Mouse (Mus musculus) neural tube, embryonic 12.5 days (tissue): ENCODE measurements at regions not wholly inside any gene's neighbourhood (a gene's known extent, or its start where the extent isn't known, plus 50 kb on each side); places are given as distances from the start of the nearest gene placed in this dataset.

Experiments used
- ATAC-seq: fragments of 200-750 bp; cut with Nextera tagmentation; 2 replicates; pipeline ENCODE4 v1.8.0; 2017; ENCODE audit warnings: low read depth, mild to moderate bottlenecking, moderate TSS enrichment, moderate library complexity; ENCODE audit not compliant: low FRiP score
- H3K27ac ChIP-seq: fragments of 300-500 bp; sonication (generic); 2 replicates; pipeline ENCODE4 v1.5.1; 2016
- H3K27me3 ChIP-seq: fragments of 300-500 bp; sonication (generic); replicated peaks from 2 replicates; pipeline ENCODE4 v1.6.1; 2016; ENCODE audit warnings: mild to moderate bottlenecking
- H3K36me3 ChIP-seq: fragments of 300-500 bp; sonication (generic); 2 replicates; pipeline ENCODE4 v1.6.1; 2016; ENCODE audit warnings: mild to moderate bottlenecking
- H3K4me1 ChIP-seq: fragments of 300-500 bp; sonication (generic); 2 replicates; pipeline ENCODE4 v1.6.1; 2016
- H3K4me2 ChIP-seq: fragments of 300-500 bp; sonication (generic); replicated peaks from 2 replicates; pipeline ENCODE4 v1.6.1; 2016; ENCODE audit warnings: mild to moderate bottlenecking
- H3K4me3 ChIP-seq: fragments of 300-500 bp; sonication (generic); 2 replicates; pipeline ENCODE4 v1.5.1; 2016
- H3K9ac ChIP-seq: fragments of 300-500 bp; sonication (generic); 2 replicates; pipeline ENCODE4 v1.6.1; 2016; ENCODE audit warnings: mild to moderate bottlenecking
- H3K9me3 ChIP-seq: fragments of 300-500 bp; sonication (generic); 2 replicates; pipeline ENCODE4 v1.6.1; 2016; ENCODE audit warnings: mild to moderate bottlenecking
- WGBS: fragments of 180-500 bp; shearing (Covaris S2); methylation state at CpG from one replicate; pipeline ENCODE4 v1.1.7; 2016; 5-methylcytosine and 5-hydroxymethylcytosine counted together

DNA sequence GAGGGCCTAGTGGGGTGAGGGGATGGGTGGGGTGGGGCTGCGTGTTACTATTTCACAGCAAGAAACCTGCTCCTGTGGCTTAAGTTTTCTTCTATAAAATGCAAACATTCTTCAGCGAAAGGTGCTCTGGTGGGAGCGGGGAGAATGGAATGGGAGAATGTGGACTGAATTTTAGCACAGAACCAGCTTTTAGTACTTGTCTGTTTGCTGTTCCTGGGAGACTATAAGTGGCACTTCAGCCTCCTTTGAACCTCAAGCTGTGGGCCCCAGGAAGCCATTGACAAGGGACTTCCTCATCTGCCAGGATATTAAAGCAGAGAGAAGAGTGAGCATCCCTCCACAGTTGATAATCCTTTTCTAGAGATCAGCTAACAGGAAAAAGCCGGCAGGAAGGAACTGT lies 580.2 kb downstream of the Zfp706 start:
- whole genome bisulfite sequencing: 71% methylated on average over 4 of the region's 4 CpGs
- H3K4me3 ChIP-seq: no peak overlapping the region
- no peaks in the 10 kb centered on the region for H3K4me1 ChIP-seq
- H3K27ac ChIP-seq: no peak overlapping the region
- H3K9me3 ChIP-seq: no peaks in the 10 kb centered on the region
- H3K9ac ChIP-seq: no peak overlapping the region
- no peaks in the 10 kb centered on the region for H3K36me3 ChIP-seq
- no peaks in the 10 kb centered on the region for H3K27me3 ChIP-seq
- H3K4me2 ChIP-seq: no peak overlapping the region
- no peak for ATAC-seq

DNA sequence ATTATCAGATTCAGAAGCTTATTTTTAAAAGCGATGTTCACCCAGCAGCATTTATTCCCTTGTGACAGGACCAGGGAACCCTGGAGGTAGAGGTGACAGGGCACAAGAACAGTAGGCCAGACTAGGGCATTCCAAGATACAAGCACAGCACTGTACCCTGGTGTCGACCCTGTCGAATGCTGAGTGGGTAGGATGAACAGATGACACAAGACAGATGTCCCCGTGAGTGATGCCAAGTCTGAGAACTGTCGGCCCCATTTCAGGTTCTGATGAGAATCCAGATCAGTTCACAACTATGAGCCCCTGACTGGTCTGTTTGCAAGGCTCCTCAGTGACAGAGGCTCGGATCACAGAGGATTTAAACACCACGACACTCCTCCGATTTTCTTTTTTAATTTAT lies 581.7 kb downstream of the Zfp706 start:
- WGBS: 87% methylated on average over 8 of the region's 8 CpGs
- no peaks in the 10 kb centered on the region for H3K36me3 ChIP-seq
- no peaks in the 10 kb centered on the region for H3K4me1 ChIP-seq
- ATAC-seq: no peak
- no peak overlapping the region for H3K27ac ChIP-seq
- no peak overlapping the region for H3K4me2 ChIP-seq
- no peaks in the 10 kb centered on the region for H3K9me3 ChIP-seq
- no peak overlapping the region for H3K4me3 ChIP-seq
- no peaks in the 10 kb centered on the region for H3K27me3 ChIP-seq
- H3K9ac ChIP-seq: no peak overlapping the region

DNA sequence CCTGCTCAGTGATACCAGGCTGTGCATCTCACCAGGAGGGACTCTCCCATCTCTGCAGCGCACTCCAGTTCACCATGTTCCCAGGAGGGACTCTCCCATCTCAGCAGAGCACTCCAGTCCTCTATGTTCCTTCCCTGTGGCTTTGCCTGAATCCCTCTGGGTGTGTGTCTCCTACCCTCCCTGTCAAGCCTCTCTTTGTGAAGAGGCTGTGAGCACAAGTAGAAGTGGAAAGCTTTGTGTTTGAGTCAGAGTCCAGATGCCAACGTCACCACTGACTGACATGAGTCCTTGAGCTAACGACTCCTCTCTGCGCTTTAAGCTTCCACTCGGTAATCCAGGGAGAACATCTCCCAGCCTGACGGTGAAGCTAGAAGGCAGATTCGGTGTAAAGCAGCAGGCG lies 583.5 kb downstream of the Zfp706 start:
- Histone ChIP-seq H3K27me3 (no peaks in the 10 kb centered on the region), H3K4me3 (no peak overlapping the region), H3K9ac (no peak overlapping the region), H3K4me1 (no peaks in the 10 kb centered on the region), H3K27ac (no peak overlapping the region), H3K36me3 (no peaks in the 10 kb centered on the region), H3K4me2 (no peak overlapping the region), H3K9me3 (no peaks in the 10 kb centered on the region)
- ATAC-seq: no peak
- 89% methylated on average over 8 of the region's 8 CpGs for WGBS

DNA sequence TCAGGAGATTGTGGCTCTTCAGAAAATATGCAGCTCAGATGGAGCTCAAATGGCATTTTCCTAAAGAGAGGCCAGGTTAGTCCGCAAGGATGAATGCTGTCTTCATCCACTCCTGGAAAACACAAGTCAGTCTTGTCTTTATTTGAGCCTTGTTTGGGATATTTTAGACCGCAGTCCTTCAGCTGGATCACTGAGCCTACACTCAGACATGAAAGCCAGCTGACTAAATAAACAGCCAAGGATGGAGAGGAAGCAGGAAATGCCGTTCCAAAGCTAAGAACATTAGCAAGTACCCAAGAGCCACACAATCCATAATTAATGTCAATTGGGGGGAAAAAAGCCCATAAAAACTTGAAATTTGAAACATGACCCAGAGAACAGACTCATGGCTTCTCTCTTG lies 584.8 kb downstream of the Zfp706 start:
- Histone ChIP-seq H3K4me3 (no peak overlapping the region), H3K27me3 (no peaks in the 10 kb centered on the region), H3K4me2 (no peak overlapping the region), H3K36me3 (no peaks in the 10 kb centered on the region), H3K27ac (no peak overlapping the region), H3K9me3 (no peaks in the 10 kb centered on the region), H3K9ac (no peak overlapping the region), H3K4me1 (no peaks in the 10 kb centered on the region)
- ATAC-seq: no peak
- 79% methylated on average over 3 of the region's 3 CpGs for WGBS

DNA sequence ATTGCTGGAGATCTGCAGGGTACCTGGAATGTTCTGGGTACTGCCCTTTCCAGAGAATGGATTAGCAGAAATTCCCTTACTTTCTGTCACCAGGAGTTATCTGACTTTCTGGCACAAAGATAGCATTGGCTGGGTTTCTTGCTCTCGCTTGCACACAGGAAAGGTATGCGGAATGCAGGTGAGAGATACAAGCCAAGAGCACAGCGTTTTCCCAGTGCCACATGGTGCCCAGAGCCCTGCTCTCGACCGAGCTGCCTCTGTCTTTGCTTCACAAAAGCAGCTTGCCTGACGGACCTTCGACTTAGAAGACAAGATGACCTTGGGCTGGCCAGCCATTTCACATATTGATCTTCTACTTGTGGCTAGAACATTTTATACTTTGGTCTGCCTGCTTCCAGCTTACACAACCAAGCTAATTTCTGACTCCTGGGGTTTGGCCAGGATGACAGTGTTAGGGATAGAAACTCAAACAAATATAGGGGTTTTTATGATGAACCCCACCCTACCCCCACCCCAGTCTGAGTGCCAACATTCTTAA lies 587.6 kb downstream of the Zfp706 start:
- H3K27me3 ChIP-seq: no peaks in the 10 kb centered on the region
- H3K4me1 ChIP-seq: no peaks in the 10 kb centered on the region
- H3K27ac ChIP-seq: no peak overlapping the region
- no peak overlapping the region for H3K4me2 ChIP-seq
- ATAC-seq: no peak
- no peak overlapping the region for H3K9ac ChIP-seq
- H3K9me3 ChIP-seq: no peaks in the 10 kb centered on the region
- no peaks in the 10 kb centered on the region for H3K36me3 ChIP-seq
- 90% methylated on average over 7 of the region's 7 CpGs for WGBS
- no peak overlapping the region for H3K4me3 ChIP-seq

DNA sequence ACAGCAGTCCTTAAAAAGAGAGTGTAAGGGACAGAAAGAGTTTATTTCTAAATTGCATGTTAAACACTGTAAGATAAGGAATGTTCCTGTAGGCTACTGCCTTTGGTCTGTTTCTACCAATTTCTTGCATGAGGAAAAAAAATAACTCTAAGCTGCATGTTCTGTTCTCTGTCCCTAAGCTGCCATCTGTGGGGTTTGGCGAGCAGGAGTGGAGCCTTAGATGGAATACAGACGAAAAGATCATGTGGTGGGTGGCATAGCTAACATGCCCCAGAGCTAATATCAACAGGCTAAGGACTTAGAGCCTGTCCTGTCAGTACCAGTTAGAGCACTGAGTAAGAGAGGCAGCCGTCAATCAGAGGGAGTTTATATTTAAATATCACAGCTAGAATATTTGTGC lies 590.1 kb downstream of the Zfp706 start:
- WGBS: 86% methylated on average over 3 of the region's 3 CpGs

DNA sequence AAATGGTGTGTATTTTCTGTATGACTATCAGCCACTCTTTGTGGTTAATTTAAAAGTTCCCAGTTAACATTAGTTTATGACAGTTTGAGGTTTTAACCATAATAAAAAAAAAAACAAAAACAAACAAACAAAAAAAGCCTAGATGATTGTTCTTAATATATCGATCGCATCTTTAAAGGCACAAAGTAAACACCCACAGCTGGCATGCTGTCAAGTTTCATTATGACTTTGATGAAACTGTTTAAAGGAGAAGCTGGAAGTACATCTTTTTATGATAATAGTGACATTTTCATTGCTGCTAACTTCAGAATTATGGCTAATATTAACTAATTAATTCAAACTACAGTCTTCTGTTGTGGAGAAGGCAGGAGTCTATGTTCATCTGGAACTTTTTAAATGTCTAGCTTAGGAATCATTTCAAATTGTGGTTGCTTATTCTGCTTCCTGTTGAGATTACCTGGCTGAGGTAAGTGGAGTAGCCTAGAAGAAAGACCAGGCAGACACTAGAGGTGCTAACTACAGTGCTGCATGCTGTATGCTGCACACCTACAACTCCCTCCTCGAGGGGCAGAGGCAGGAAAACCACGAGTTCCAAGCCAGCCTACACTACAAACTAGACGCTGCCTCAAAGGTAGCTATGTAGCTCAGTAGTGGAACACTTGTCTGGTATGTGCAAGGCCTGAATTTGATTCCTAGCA lies 591.9 kb downstream of the Zfp706 start:
- H3K4me3 ChIP-seq: no peak overlapping the region
- H3K27me3 ChIP-seq: no peaks in the 10 kb centered on the region
- H3K9me3 ChIP-seq: no peaks in the 10 kb centered on the region
- H3K4me2 ChIP-seq: no peak overlapping the region
- 83% methylated on average over 5 of the region's 5 CpGs for WGBS
- no peak for ATAC-seq
- H3K36me3 ChIP-seq: no peaks in the 10 kb centered on the region
- no peaks in the 10 kb centered on the region for H3K4me1 ChIP-seq
- no peak overlapping the region for H3K27ac ChIP-seq
- H3K9ac ChIP-seq: no peak overlapping the region

More for the DNA sequence above, 590.1 kb downstream of the Zfp706 start:
- Histone ChIP-seq H3K4me3 (no peak overlapping the region), H3K27ac (no peak overlapping the region), H3K4me1 (no peaks in the 10 kb centered on the region), H3K27me3 (no peaks in the 10 kb centered on the region), H3K4me2 (no peak overlapping the region), H3K36me3 (no peaks in the 10 kb centered on the region), H3K9ac (no peak overlapping the region), H3K9me3 (no peaks in the 10 kb centered on the region)
- ATAC-seq: no peak

DNA sequence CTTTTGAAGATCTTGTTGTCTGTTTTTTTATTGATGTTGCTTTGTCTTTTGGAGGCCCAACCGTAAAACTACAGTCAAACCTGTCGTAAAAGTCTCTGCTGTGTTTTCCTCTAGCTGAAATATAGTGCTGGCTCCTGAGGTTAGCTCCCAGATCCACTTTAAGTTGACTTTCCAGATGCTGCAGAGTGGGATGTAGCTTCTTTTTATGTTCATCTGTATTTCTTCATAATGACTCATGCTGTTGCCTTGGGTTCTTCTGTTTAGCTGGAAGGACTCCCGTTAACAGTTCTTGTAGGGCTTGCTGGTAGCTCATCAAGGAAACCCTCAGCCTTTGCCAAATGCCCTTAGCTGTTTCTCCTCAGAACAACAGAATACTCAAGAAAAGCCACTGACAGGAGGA lies 595.6 kb downstream of the Zfp706 start:
- 69% methylated on average over 3 of the region's 3 CpGs for WGBS
- Histone ChIP-seq H3K4me2 (no peak overlapping the region), H3K27ac (no peak overlapping the region), H3K4me1 (no peaks in the 10 kb centered on the region), H3K4me3 (no peak overlapping the region), H3K27me3 (no peaks in the 10 kb centered on the region), H3K36me3 (no peaks in the 10 kb centered on the region), H3K9me3 (no peaks in the 10 kb centered on the region), H3K9ac (no peak overlapping the region)
- ATAC-seq: no peak

DNA sequence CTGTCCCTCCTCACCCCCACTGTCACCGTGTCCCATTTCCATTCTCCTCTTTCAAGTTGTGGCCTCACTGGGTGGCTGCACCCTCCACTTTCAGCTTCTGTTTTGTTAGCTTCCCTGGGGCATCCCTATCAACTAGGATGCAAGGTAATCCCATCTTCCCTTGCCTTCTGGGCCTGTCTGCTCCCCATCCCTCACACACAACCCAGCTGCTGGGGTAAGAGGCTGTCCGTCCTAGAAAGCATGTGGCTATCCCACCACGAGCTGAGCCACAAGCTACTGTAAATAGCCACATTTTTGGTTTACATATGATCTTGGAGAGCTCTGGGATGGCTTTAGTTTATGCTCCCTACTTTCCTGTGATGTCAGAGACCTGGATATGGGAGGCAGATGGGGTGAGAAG lies 602.1 kb downstream of the Zfp706 start:
- Histone ChIP-seq H3K4me2 (no peak overlapping the region), H3K27ac (no peak overlapping the region), H3K36me3 (no peaks in the 10 kb centered on the region), H3K4me1 (0 out of 2 replicates have a peak, but pooled peaks cover 3% of the 10 kb centered on the region), H3K4me3 (no peak overlapping the region), H3K9ac (no peak overlapping the region), H3K27me3 (no peaks in the 10 kb centered on the region), H3K9me3 (no peaks in the 10 kb centered on the region)
- no peak for ATAC-seq
- 77% methylated on average over 3 of the region's 3 CpGs for WGBS

DNA sequence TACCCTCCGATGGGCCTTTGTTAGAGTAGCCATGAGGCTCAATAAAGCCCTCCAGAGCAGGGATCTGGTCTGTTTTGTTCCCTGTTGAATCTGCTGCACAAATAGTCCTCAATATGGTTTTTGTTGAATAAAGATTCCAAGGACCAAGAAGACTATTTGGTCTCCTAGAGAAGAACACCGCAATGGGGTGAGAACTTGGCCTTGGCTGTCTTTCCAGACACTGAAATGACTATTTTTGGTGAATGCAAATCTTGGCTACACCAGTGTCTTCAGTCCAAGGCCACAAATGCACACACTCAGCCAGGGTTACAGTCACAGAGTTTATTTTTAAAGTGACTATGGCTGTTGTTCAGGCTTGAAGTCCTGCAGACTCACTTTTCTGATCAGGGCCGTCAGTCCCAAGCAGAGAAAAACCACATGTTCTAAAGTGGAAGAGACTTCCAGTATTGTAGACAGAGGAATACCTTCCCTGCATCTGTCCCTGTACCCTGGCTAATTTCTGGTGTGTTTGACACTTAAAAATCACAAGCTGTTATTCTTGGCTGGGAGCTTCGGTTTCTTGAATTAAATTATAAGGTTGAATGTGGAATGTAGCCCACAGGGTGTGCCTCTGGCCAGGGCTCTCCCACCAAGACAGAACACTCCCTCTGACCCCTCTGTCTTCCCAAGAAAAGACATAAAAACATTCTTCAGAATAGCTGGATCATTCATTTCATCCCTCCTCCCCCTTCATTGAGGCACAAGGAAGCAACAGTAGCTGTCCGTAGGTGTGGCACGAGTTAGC lies 604.0 kb downstream of the Zfp706 start:
- Histone ChIP-seq H3K36me3 (no peaks in the 10 kb centered on the region), H3K9me3 (no peaks in the 10 kb centered on the region), H3K27me3 (no peaks in the 10 kb centered on the region), H3K27ac (no peak overlapping the region), H3K9ac (no peak overlapping the region), H3K4me1 (peaks cover 5% of the 10 kb centered on the region; the same call in 1 of the 2 replicates), H3K4me2 (no peak overlapping the region), H3K4me3 (no peak overlapping the region)
- no peak for ATAC-seq
- WGBS: 82% methylated on average over 6 of the region's 6 CpGs

DNA sequence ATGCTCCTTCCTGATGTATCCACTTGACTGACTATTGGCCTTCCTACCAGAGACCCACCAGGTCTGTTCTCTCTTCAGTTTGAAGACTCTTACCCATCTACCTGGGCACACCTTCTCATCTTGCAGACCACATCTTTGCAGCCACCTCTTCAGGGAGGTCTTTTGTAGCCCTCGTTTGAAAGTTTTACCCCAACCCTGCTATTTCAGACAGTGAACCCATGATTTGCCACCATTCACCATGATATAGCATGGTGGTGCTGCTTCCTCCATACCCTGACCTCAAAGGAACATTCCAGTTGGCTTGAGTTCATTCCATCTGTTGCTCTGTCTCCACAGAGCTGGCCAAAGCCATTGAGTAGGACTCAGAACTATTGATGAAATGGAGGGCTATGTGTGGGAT lies 605.5 kb downstream of the Zfp706 start:
- Histone ChIP-seq H3K27ac (no peak overlapping the region), H3K9ac (no peak overlapping the region), H3K4me2 (no peak overlapping the region), H3K36me3 (no peaks in the 10 kb centered on the region), H3K4me1 (peaks cover 5% of the 10 kb centered on the region; the same call in 1 of the 2 replicates), H3K4me3 (no peak overlapping the region), H3K27me3 (no peaks in the 10 kb centered on the region), H3K9me3 (no peaks in the 10 kb centered on the region)
- WGBS: 89% methylated on average over 1 of the region's 1 CpGs
- ATAC-seq: no peak

DNA sequence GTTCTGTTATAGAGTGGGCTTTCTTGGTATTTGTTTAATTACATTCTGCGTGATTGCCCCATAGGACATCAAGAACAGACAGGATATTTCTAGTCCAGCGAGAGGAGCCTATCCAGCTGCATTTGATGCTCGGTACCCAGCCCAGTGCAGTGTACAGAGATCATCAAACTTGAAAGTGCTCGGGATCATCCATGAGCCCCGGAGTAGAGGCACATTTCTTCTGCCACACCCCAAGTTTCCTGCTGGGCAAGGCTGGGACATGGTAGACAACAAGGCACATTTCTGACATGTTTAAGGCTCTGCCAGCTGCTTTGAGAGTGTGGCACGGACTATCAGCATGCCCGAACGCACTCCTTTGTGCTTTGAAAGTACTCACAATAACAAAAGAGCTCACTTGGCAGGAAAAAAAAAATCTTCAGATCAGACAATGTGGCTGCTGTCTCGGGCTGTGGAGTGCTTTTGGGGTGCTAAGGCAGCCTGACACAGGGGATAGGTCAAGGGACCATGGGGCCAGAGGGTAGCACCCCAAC lies 607.2 kb downstream of the Zfp706 start:
- no peak overlapping the region for H3K27ac ChIP-seq
- H3K9ac ChIP-seq: no peak overlapping the region
- no peak overlapping the region for H3K4me3 ChIP-seq
- H3K27me3 ChIP-seq: no peaks in the 10 kb centered on the region
- ATAC-seq: no peak
- WGBS: 49% methylated on average over 9 of the region's 9 CpGs
- no peak overlapping the region for H3K4me2 ChIP-seq
- H3K4me1 ChIP-seq: peaks cover 5% of the 10 kb centered on the region; the same call in 1 of the 2 replicates
- H3K36me3 ChIP-seq: no peaks in the 10 kb centered on the region
- no peaks in the 10 kb centered on the region for H3K9me3 ChIP-seq
